Mouse (Mus musculus) c-Kit-positive CD71-negative TER-119-negative erythroid progenitor cells, embryonic 14.5 days (primary cell): Measurements from ENCODE around the gene V1ra8.
"Not testable (repeated sequence)": the region's sequence is repeated elsewhere in the genome, so short reads cannot be mapped to it uniquely, and the experiment has no call there.

Experiments
- DNase-seq: peaks from one replicate; pipeline ENCODE4 v3.0.0-alpha.2; 2013; ENCODE audit warnings: low read depth

The V1ra8 gene

DNA sequence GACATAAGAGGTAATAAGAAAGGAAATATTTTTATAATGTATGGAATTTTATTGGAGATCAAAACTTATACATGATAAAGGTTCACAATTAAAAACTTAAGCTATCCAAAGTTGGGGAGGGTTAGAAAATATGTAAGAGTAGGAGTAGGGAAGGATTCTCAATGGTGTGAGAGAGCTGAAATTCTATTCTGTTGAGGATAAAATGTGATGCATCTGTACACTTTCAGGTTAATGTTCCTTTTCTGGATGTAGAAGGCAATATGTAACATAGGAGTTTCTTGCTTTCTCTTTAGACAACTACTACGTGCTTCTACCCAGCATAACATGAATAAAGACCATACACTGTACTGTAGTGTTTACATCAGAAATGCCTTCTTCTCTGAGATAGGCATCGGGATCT is at the start of gene V1ra8:
Gene V1ra8, plus strand, starts transcription at position 301 of the 400 bp plus-strand sequence.
- not testable (repeated sequence) for DNase-seq

DNA sequence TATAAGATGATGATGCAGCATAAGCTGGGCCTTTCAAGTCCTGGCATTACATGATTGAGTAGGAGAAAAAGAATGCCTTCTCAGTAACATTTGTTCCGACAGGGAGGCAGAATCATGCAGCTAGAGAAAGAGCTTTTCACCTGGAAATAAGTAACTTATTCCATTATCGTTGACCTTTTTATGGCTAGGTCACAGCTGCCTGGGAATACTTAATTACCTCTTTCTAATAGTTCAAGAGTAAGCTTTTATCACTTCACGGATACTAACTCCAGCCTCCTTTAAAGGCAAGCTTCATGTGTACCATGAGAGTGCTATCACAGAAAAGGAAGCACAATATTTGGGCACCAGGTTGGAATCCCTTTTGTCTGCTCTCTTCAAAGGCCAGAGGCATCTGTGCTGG is 42.5 kb upstream of the V1ra8 start:
- DNase-seq = no peak

DNA sequence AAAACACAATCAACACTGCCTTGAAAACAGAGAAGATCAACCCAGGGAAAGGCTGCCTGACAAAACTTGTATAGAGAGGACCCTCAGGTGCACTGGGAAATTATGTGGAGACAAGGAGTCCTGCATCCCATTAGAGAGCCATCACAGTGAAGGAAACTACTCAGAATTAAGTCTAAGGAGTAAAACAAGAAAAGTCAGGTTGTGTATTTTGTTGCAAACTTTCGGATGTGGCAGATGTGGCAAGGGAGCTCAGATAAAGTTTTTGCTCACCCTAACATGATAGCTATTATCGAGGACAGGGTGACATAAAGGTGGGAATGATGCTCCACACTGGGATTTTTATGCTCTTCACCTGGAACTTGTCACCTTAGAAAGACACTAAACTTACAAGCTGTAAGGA is 28.1 kb upstream of the V1ra8 start, which contains the start of gene Vmn1r52:
Gene Vmn1r52, plus strand, starts transcription at position 301 of the 400 bp plus-strand sequence.
- no peak for DNase-seq

- no peak for DNase-seq
Observed at GRCm38 (mm10) chr6:90224338-90224737, 21.7 kb downstream of the V1ra8 start, which contains the start of gene Vmn1r53. TSS of gene Vmn1r53 (minus strand) at chr6:90224438.

- not testable (repeated sequence) for DNase-seq
Observed at GRCm38 (mm10) chr6:90232114-90232513, 29.5 kb downstream of the V1ra8 start.

- DNase-seq = no peak
Observed at GRCm38 (mm10) chr6:90232681-90233080, 30.1 kb downstream of the V1ra8 start.

DNA sequence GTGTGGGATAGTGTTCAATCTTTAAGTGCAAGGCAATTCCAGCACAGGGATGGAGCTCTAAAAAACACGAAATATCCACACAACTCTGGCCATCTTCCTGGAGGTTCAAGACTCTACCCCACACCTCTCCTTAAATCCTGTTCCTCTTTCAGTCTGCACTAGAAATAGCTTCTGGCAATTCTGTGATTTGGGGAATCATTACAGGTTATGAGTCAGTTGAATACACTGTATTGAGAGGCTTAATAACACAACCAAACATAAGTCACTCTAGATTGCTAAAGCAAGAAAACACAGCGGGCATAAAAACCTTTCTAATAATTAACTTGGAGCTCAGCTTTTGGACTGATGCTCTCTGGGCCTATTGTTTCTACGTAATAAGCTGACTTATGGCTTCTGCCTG is 41.4 kb downstream of the V1ra8 start:
- DNase-seq = no peak

DNA sequence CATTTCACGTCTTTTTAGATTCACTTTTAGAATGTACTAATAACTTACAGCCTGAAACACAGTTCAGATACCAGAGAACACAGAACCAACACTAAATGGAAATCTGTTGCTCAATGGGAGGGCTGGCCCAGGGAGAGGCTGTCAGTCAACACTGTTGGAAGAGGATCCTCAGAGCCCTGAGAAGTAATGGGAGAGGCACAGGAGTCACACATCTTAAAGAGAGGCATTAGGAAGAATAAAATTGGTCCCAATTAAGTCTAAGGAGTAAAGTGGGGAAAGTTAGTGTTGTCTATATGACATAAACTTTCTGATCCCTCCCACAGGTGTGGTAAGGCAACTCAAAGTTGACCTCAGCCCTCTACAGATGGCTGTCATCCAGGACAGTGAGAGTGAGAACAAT is 43.4 kb downstream of the V1ra8 start, which contains the start of gene Vmn1r54:
Gene Vmn1r54, plus strand, starts transcription at position 301 of the 400 bp plus-strand sequence.
- no peak for DNase-seq
